Mouse (Mus musculus) forebrain, embryonic 15.5 days (tissue): Measurements from ENCODE around the gene Cirbp. TPM values are rescaled to one million over a fixed set of nuclear protein-coding genes. Genes with fewer than 3 reads are reported as not detected.
A peak's percentile ranks its signal among the peaks of the same experiment; 100 is the strongest.

Source experiments
- ATAC-seq: fragments of 200-750 bp; cut with Nextera tagmentation; replicated peaks from 2 replicates; pipeline ENCODE4 v1.8.0; 2017; ENCODE audit warnings: mild to moderate bottlenecking, moderate TSS enrichment, moderate library complexity
- H3K27ac ChIP-seq: fragments of 300-500 bp; sonication (generic); replicated peaks from 2 replicates; pipeline ENCODE4 v1.5.1; 2015; ENCODE audit warnings: mild to moderate bottlenecking, inconsistent platforms
- H3K27me3 ChIP-seq: fragments of 300-500 bp; sonication (generic); 2 replicates; pipeline ENCODE4 v1.6.1; 2015; ENCODE audit warnings: inconsistent platforms
- H3K36me3 ChIP-seq: fragments of 300-500 bp; sonication (generic); 2 replicates; pipeline ENCODE4 v1.6.1; 2015; ENCODE audit warnings: mild to moderate bottlenecking, inconsistent platforms
- H3K4me1 ChIP-seq: fragments of 300-500 bp; sonication (generic); 2 replicates; pipeline ENCODE4 v1.6.1; 2015; ENCODE audit warnings: inconsistent platforms
- H3K4me2 ChIP-seq: fragments of 300-500 bp; sonication (generic); replicated peaks from 2 replicates; pipeline ENCODE4 v1.6.1; 2015; ENCODE audit warnings: mild to moderate bottlenecking, inconsistent platforms
- H3K4me3 ChIP-seq: fragments of 300-500 bp; sonication (generic); 2 replicates; pipeline ENCODE4 v1.5.1; 2015; ENCODE audit warnings: mild to moderate bottlenecking, inconsistent platforms
- H3K9ac ChIP-seq: fragments of 300-500 bp; sonication (generic); replicated peaks from 2 replicates; pipeline ENCODE4 v1.6.1; 2015; ENCODE audit warnings: mild to moderate bottlenecking, inconsistent platforms
- H3K9me3 ChIP-seq: fragments of 300-500 bp; sonication (generic); 2 replicates; pipeline ENCODE4 v1.6.1; 2016; ENCODE audit warnings: inconsistent platforms
- WGBS: fragments of 180-500 bp; shearing (Covaris S2); methylation state at CpG from one replicate; pipeline ENCODE4 v1.1.7; 2015; ENCODE audit warnings: mixed read lengths; 5-methylcytosine and 5-hydroxymethylcytosine counted together
- polyA plus RNA-seq: library from polyadenylated mRNA; unstranded; fragments of >200 nt; fragmentation: Nextera tagmentation; extraction: Ambion mirVana; gene quantifications from 2 replicates; pipeline ENCODE4 v1.2.1, GENCODE M21; 2015

Cirbp gene
- polyA plus RNA-seq, 1 experiment from 2014 or later = 358 TPM

- H3K4me1 ChIP-seq = peaks cover 78% of the 10 kb centered on the region
- no peak overlapping the region for H3K4me2 ChIP-seq
- H3K36me3 ChIP-seq = peaks cover 56% of the 10 kb centered on the region
- ATAC-seq = no peak
- 85% methylated on average over 7 of the region's 7 CpGs for WGBS
- no peak overlapping the region for H3K4me3 ChIP-seq
- peak overlapping the region; percentile 31; the same call in 1 of the 2 replicates for H3K27ac ChIP-seq
- H3K9me3 ChIP-seq = no peaks in the 10 kb centered on the region
- H3K9ac ChIP-seq = no peak overlapping the region; the same call in 1 of the 2 replicates
- H3K27me3 ChIP-seq = no peaks in the 10 kb centered on the region
Observed at GRCm38 (mm10) chr10:80154384-80154783, 11.4 kb upstream of the Cirbp start.

GRCm38 (mm10) chr10:80155277-80155676 lies 10.5 kb upstream of the Cirbp start:
- Histone ChIP-seq H3K36me3 (peaks cover 56% of the 10 kb centered on the region), H3K4me2 (no peak overlapping the region), H3K9me3 (no peaks in the 10 kb centered on the region), H3K27me3 (no peaks in the 10 kb centered on the region), H3K4me3 (no peak overlapping the region), H3K4me1 (peaks cover 83% of the 10 kb centered on the region), H3K9ac (no peak overlapping the region), H3K27ac (peak overlapping the region; percentile 91; the same call in 1 of the 2 replicates)
- WGBS = 60% methylated on average over 1 of the region's 1 CpGs
- ATAC-seq = no peak

GRCm38 (mm10) chr10:80156002-80156751 lies 9.6 kb upstream of the Cirbp start:
- Histone ChIP-seq H3K27me3 (no peaks in the 10 kb centered on the region), H3K4me1 (peaks cover 92% of the 10 kb centered on the region), H3K36me3 (peaks cover 56% of the 10 kb centered on the region), H3K4me2 (no peak overlapping the region), H3K4me3 (no peak overlapping the region), H3K9ac (no peak overlapping the region), H3K9me3 (no peaks in the 10 kb centered on the region), H3K27ac (peak overlapping the region; percentile 91)
- 82% methylated on average over 29 of the region's 29 CpGs for WGBS
- no peak for ATAC-seq

- Histone ChIP-seq H3K9ac (no peak overlapping the region), H3K4me1 (peaks cover 94% of the 10 kb centered on the region), H3K4me3 (no peak overlapping the region), H3K36me3 (peaks cover 55% of the 10 kb centered on the region), H3K27me3 (no peaks in the 10 kb centered on the region), H3K4me2 (no peak overlapping the region), H3K27ac (peak overlapping the region; percentile 91), H3K9me3 (no peaks in the 10 kb centered on the region)
- WGBS = 58% methylated on average over 7 of the region's 7 CpGs
- ATAC-seq = no peak
Observed at GRCm38 (mm10) chr10:80156752-80157053, 9.1 kb upstream of the Cirbp start.

- H3K4me2 ChIP-seq = no peak overlapping the region
- ATAC-seq = no peak
- WGBS = 51% methylated on average over 15 of the region's 15 CpGs
- H3K9ac ChIP-seq = peak overlapping the region; percentile 23
- no peak overlapping the region for H3K4me3 ChIP-seq
- no peaks in the 10 kb centered on the region for H3K27me3 ChIP-seq
- no peaks in the 10 kb centered on the region for H3K9me3 ChIP-seq
- H3K27ac ChIP-seq = peak overlapping the region; percentile 91
- peaks cover 88% of the 10 kb centered on the region for H3K4me1 ChIP-seq
- peaks cover 49% of the 10 kb centered on the region for H3K36me3 ChIP-seq
Observed at GRCm38 (mm10) chr10:80157141-80157929, 8.4 kb upstream of the Cirbp start.

GRCm38 (mm10) chr10:80158307-80158986 lies 7.3 kb upstream of the Cirbp start:
- no peak overlapping the region; the same call in 1 of the 2 replicates for H3K9ac ChIP-seq
- H3K36me3 ChIP-seq = peaks cover 42% of the 10 kb centered on the region
- no peaks in the 10 kb centered on the region for H3K27me3 ChIP-seq
- no peak for ATAC-seq
- no peaks in the 10 kb centered on the region for H3K9me3 ChIP-seq
- H3K4me3 ChIP-seq = no peak overlapping the region
- peak overlapping the region; percentile 70; the same call in 1 of the 2 replicates for H3K4me2 ChIP-seq
- peaks cover 77% of the 10 kb centered on the region for H3K4me1 ChIP-seq
- H3K27ac ChIP-seq = peak overlapping the region; percentile 91
- 14% methylated on average over 18 of the region's 18 CpGs for WGBS

- peak overlapping the region; percentile 47 for H3K4me3 ChIP-seq
Observed at GRCm38 (mm10) chr10:80159021-80159560, 6.7 kb upstream of the Cirbp start.

GRCm38 (mm10) chr10:80159561-80160454 lies 6.0 kb upstream of the Cirbp start:
- peak overlapping the region; percentile 91 for H3K27ac ChIP-seq
- peak overlapping the region; percentile 70 for H3K4me2 ChIP-seq
- H3K4me3 ChIP-seq = peak overlapping the region; percentile 47
- H3K27me3 ChIP-seq = no peaks in the 10 kb centered on the region
- under 1% methylated on average over 55 of the region's 55 CpGs for WGBS
- ATAC-seq = peak; percentile 87
- H3K9ac ChIP-seq = peak overlapping the region; percentile 47
- H3K36me3 ChIP-seq = peaks cover 28% of the 10 kb centered on the region
- H3K9me3 ChIP-seq = no peaks in the 10 kb centered on the region
- H3K4me1 ChIP-seq = peaks cover 73% of the 10 kb centered on the region

More at GRCm38 (mm10) chr10:80159021-80159560, 6.7 kb upstream of the Cirbp start:
- Histone ChIP-seq H3K9me3 (no peaks in the 10 kb centered on the region), H3K27me3 (no peaks in the 10 kb centered on the region), H3K27ac (peak overlapping the region; percentile 91), H3K4me1 (peaks cover 73% of the 10 kb centered on the region), H3K9ac (peak overlapping the region; percentile 47), H3K36me3 (peaks cover 35% of the 10 kb centered on the region), H3K4me2 (peak overlapping the region; percentile 70)
- ATAC-seq = no peak; the same call in 1 of the 2 replicates
- WGBS = 8% methylated on average over 12 of the region's 12 CpGs

- ATAC-seq = no peak
Observed at GRCm38 (mm10) chr10:80160455-80161371, 5.1 kb upstream of the Cirbp start.

GRCm38 (mm10) chr10:80161522-80162242 lies 4.1 kb upstream of the Cirbp start:
- Histone ChIP-seq H3K4me1 (peaks cover 70% of the 10 kb centered on the region), H3K4me3 (no peak overlapping the region), H3K9me3 (no peaks in the 10 kb centered on the region), H3K27me3 (no peaks in the 10 kb centered on the region), H3K9ac (no peak overlapping the region), H3K36me3 (peaks cover 9% of the 10 kb centered on the region), H3K4me2 (no peak overlapping the region), H3K27ac (peak overlapping the region; percentile 11; the same call in 1 of the 2 replicates)
- ATAC-seq = no peak
- WGBS = 19% methylated on average over 7 of the region's 7 CpGs

More at GRCm38 (mm10) chr10:80160455-80161371, 5.1 kb upstream of the Cirbp start:
- H3K4me1 ChIP-seq = peaks cover 73% of the 10 kb centered on the region
- H3K27ac ChIP-seq = peak overlapping the region; percentile 91
- H3K9me3 ChIP-seq = no peaks in the 10 kb centered on the region
- WGBS = 3% methylated on average over 33 of the region's 33 CpGs
- H3K27me3 ChIP-seq = no peaks in the 10 kb centered on the region
- H3K4me2 ChIP-seq = peak overlapping the region; percentile 70
- H3K36me3 ChIP-seq = peaks cover 19% of the 10 kb centered on the region
- H3K4me3 ChIP-seq = peak overlapping the region; percentile 47
- peak overlapping the region; percentile 34 for H3K9ac ChIP-seq
